Mouse (Mus musculus) lung, postnatal 10 days (tissue): ENCODE results near the gene Pfn3.
"Not testable (repeated sequence)": the region's sequence is repeated elsewhere in the genome, so short reads cannot be mapped to it uniquely, and the experiment has no call there.

Experiments used
- DNase-seq: peaks from one replicate; pipeline ENCODE4 v3.0.0; 2021

Gene Pfn3

DNA sequence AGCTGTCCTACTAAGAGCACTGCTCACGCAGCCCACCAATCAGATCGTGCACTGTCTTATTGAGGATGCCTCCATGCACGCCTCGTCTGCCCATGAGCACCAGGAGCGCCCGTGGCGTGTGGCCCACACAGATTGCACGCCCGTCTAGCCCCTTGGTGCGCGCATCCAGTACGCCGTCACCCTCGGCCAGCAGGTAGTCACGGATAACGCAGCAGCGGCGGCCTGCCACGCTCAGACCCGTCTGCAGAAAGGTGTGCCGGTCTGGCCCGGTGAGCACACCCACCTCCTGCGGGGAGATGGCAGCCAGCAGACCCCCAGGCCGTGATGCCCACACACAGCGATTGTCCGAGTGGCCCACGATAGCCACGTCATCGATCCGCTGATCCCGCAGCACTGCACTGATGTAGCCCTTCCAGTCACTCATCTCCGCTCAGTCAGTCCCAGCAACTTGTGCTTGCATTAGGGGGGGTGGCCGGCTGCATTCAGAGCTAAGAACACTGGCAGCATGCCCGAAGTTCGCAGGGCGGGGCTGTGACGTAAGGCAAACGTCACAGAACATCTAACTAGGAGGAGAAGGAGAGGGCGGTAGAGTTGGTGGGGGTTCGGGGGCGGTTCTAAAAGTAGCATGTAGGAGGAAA, at the start of gene Pfn3:
Pfn3 (minus strand) TSS at position 490 of the 638 bp plus-strand sequence.
- DNase-seq = peak; percentile 77

DNA sequence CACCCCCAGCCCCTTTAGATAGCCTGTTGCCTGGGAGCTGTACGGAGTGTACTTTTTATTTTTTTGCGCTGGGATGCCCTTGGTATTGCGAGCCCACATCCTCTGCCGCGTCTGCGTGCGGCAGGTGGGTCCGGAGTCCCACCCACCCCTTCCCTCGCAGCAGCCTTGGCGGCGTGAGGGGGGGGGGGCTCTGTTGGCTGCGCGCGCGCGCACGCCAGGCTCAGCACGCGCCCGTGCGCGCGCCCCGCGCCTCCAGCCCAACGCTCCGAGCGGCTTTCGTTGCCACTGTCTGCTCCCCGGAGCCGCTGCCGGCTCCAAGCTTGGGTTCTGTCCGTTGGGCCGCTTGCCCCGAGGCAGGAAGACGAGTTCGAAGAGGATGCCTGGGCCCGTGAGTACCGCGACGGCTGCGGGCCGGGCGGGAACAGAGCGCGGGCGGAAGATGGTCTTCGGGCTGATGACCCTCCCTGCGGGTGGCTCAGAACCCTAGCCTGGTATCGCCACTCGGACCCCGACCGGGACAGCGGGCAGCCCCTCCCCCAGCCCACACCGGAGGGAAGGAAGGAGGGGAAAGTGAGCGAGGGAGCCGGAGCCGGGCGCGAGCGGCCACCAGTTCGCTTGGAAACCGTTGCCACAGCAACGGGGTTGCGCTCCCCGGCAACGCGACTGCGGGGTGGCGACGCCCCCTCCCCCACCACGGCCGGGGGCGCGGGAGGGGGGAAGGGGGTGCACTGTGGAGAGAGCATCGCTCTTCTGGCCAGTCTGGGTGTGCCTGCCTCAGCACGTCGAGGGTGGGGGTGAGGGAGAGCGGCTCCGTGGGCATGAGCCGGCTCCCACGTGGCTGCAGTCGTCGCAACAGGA, 49.2 kb upstream of the Pfn3 start, which contains the start of gene Prr7:
Prr7 (plus strand) TSS at position 241 of the 858 bp plus-strand sequence.
- peak; percentile 49 for DNase-seq

DNA sequence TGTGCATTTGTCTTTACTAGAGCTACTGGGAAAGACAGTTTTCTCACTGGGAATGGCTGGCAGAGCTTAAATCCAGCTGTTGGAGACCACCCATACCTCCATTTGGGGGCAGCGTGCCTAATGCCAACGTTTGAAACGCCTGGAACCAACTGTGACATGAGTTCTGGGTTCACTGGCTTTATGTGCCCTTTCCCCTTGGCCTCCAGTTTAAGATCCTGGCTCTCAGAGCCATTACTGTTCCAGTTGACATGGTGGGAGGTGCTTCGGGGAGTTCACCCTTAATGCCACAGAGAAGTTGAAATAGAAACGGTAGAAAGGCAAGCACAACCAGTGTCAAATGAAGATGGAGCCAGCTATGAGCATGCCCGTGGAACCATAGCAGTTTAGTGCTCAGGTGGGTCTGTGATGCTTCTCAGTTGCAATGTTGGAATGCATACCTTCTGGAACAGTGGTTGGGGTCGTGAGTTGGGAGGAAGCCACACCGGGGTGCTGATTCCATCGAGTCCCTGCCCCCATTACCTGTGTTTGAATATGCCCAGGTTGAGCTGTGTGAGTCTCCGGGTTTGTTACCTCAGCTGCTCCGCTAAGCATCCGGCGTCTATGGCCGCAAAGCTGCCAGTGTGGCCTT, 48.5 kb upstream of the Pfn3 start:
- DNase-seq = no peak

DNA sequence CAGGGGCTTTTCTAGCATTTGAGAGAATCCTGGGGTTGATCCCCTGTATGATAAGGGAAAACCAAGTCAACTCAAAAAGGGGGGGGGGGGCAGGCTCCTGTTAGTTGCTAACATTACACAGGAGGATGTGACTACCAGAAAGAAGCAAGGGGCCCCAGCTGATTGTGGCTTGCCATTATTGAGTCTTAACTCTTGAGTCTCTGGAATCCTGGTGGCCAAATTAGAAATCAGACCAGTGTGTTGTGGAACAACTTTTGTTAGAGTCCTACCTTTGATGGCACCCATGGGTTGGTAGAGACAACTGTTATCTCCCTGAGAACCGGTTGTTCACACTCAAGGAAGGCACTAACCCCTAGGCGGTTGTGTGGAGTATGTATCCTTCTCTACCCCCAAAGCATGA, 47.9 kb upstream of the Pfn3 start:
- DNase-seq = no peak

DNA sequence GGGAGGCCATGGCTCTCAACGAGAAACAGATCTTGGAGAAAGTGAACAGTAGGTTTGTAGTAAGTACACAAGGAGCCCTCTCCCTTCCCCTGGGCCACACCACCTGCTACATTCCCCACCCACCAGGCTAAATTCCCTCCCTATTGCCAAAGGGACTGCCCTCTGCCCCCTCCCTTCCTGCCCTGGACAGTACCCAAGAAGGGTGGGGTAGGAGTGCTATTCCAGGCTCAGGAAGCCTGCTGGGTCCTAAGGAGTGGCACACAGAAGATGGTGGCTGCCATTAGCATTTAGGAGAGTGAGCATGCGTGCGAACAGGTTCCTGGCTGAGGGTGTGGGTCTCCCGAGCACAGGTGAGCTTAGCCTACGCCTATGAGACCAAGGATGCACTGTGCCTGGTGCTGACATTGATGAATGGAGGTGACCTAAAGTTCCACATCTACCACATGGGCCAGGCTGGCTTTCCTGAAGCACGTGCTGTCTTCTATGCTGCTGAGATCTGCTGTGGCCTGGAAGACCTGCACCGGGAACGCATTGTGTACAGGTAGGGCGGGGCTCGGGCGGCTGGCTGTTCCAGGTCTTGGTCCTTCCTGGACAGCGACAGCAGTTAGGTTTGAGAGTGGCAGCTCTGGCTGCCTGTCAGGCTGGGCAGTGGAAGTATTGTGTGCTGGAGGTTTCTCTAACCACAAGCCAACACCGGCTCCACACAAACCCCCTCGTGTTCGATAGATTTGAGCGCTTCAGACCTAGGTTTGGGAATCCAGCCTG, 36.9 kb upstream of the Pfn3 start:
- peak; percentile 69 for DNase-seq

DNA sequence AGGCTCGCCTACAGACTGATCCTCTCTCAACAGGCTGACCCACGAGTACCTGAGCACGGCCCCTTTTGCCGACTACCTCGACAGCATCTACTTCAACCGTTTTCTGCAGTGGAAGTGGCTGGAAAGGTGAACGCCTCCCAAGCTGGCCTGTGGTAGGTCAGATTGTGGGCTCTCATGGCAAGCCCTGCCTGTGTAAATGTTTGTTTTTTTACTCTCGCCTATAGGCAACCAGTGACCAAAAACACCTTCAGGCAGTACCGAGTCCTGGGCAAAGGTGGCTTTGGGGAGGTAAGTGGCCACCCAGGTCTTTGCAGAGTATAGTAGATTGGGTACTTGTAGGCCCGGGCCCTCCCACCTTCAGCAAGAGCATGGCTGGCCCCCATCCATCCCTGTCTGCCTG, 36.3 kb upstream of the Pfn3 start:
- no peak for DNase-seq

DNA sequence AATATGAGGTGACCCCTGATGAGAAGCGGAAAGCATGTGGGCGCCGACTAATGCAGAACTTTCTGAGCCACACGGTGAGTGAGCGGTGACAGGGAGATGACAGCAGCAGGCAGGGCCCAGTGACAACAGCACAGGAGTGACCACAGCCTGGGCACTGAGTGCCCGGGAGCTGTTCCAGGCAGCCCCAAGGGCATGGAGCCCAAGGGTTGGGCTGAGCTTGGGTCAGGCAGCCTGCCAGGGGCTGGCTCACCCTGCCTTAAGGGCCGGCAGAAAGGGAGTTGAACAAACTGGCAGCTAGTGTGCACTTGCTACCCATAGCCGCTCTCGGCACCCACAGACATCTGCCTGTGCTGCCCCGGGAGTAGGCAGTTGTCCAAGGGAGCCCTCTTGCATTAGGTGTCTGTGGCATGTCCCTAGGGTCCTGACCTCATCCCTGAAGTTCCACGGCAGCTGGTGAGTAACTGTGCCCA, 35.5 kb upstream of the Pfn3 start:
- DNase-seq = no peak

DNA sequence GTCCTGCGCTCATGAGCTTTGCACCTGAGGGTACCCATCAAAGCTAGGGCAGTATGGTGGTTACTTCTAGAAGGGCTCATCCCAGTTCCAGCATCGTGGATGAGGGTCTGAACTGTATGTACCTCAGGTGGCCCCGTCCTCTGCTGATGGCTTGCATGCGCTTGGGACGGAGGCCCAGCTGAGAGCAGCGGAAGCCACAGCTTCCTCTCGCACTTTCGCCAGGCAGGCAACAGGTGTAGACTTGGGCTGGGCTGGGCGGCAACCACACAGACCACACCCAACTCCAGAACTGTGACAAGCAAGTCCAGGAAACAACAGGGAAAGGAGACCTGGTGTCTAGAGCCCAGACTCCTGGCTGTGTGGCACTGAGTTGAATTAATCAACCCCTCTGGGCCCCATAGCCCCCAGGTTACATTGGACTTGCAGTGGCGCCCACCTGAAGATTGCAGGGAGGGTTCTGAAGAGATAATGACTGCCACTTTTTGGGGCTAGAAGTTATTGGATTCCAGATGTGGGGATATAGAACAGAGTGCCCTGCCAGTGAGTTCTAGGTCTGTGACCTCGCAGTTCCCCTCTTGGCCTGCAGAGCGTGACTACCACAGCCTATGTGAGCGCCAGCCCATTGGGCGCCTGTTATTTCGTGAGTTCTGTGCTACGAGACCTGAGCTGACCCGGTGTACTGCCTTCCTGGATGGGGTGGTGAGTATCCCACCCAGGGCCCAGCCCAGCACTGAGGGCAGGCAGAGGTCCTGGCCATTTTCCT, 34.8 kb upstream of the Pfn3 start:
- DNase-seq = no peak

DNA sequence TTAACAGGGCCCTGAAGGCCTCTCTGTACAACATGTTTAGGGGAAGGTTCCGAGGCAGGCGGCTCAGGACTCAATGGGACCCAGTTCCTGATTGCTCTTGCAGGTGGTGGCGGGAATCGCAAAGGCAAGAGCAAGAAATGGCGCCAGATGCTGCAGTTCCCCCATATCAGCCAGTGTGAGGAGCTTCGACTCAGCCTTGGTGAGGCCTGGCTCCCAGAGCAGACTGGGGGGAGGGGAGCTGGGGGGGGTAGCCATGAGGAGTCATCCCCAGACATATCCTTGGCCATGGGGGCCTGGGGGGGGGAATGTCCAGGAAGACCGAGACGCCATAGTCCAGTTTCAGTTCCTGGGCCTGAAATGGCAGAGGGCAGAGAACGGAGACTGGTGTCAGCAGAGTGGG, 34.2 kb upstream of the Pfn3 start:
- no peak for DNase-seq

DNA sequence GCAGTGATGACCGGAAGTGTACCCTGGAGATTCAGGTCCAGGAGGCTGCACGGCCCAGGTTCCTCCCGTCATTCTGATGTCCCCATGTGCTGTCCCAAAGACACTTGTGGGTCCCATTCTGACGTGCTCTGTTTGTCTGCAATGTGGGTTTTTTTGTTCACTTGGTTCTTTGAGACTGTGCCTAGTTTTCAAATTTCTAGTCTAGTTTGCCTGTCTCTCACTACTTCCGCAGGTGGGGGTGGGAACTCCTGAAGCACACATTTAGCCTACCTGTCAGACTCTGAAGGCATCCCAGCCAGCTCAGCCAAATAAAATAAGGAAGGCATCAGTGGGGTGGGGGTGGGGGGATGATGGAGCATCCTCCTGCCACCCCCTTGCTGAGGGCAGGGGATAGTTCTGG, 33.1 kb upstream of the Pfn3 start:
- DNase-seq = no peak

DNA sequence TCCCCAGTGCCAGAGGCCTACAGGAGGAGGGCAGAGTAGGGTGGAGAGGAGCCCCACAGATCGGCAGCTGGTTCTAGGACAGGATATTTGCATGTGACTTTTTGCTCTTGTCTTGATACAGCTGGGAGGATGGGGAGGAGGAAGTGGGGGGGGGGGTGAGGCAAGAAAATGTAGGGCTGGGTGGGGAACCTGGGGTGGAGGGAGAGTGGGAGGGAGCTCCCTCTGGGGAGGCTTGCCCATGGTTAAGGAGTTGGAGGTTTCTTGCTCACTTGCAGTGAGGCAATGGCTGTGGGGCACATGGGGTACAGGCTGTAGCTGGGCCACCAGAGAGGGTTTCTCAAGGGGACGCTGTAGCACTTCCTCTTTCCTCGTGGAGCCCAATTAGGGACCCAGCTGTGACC, 32.5 kb upstream of the Pfn3 start:
- peak; percentile 37 for DNase-seq

DNA sequence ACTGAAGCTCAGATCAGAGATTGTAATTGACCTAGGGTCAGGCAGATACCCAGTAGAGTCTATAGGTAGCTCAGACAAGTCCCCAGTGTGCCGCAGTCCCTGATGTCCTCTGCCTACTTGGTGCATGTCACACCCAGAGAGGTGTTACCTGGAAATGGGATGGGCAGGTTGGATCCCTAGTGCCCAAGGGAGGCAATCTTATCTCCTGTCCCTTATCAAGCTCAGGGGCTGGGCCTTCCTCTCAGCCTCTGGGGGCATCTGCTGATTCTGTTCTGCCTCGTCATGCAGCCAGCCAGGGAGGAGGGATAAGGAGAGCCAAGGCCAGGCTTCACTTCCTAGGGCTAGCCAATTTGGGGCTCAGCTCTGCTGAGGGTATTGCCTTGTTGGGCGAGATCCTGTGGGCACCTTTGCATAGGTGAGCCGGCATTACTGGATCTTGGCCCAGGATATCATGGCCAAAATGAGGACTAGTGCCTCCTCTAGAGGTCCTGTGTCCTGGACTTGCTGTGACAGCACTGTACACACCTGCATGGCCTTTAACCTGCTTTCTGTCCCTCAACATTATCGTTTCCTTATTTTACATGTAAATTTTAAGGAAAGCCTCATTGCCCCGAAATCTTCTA, 31.6 kb upstream of the Pfn3 start:
- DNase-seq = no peak

DNA sequence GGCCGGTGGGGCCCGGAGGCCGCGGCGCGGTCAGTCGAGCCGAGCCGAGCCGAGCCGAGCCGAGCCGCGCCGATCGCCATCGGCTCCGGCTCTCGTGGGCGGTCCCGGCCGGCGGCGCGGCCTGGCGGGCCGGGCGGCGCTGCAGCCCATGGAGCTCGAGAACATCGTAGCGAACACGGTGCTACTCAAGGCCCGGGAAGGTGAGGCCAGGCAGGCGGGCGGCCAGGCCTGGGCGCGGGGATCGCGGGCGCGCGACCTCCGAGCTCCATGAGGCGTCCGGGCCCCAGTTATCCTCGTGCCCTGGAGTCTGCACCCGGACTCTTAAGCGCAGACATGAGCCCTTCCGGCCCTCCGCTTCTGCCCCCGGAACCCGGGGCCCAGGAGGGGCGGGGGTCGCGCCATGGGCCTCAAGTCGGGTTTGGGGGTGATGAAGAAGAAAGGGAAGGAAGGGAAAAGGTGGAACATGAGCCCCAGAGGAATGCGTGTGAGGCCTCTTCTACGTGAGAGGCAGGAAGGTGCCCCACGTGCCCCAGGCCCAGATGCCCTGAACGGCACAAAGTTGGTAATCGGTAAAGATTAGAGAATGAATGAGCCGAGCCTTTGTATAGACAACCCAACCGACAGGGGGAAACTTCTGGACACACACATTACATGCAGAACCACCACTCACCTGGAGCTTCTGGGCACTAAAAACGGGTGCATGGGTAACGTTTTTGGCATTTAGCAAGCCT, 30.5 kb upstream of the Pfn3 start:
- DNase-seq = no peak

DNA sequence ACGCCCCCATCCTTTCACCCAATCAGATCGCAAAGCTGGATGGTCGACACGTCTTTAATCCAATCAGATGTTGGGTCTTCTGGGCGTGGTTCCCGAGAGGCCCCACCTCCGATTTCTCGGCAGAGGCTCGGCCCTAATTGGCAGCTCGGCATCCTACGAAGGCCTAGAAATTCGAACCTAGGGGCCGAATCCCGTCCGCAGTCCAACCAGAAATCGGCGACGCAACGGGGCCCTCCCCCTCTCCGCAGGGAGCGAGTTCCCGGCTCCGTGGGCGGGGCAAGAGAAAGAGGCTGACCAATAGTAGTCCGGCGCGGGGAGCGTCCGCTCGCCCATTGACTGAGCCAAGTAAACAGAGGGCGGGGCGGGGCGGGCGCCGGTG, 29.9 kb upstream of the Pfn3 start, which contains the start of gene Grk6:
Grk6 (plus strand) TSS at position 136 of the 379 bp plus-strand sequence.
- peak; percentile 100 for DNase-seq

DNA sequence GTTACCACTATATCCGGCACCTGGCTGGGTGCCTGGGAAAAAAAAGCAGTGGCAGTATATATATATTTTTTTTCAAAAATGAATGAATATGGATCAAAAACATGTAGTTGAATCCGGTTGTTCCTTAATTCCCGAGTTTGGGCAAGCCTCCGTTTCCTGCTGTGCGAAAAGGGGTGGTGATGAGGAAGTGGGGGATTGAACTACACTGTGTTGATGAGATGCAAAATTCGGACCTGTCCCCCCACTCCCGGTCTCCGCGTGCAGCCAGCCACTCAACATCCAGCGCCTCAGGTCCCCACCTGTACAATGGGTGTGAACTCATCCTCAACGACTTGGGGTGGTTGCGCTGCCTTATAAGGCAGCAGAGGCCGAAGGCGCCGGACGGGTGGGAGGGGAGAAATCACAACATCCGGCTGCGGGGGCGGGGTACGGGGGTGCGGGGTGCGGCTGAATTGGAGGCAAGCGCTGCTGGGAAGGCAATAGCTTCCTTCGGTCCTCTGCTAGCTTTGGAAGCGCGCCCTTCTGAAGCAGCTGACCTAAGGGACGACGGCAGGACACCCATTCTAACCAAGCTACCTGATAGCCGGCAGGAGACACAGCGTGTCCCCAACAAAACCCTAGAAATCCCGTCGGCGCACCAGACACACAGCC, 29.4 kb upstream of the Pfn3 start:
- DNase-seq = no peak

DNA sequence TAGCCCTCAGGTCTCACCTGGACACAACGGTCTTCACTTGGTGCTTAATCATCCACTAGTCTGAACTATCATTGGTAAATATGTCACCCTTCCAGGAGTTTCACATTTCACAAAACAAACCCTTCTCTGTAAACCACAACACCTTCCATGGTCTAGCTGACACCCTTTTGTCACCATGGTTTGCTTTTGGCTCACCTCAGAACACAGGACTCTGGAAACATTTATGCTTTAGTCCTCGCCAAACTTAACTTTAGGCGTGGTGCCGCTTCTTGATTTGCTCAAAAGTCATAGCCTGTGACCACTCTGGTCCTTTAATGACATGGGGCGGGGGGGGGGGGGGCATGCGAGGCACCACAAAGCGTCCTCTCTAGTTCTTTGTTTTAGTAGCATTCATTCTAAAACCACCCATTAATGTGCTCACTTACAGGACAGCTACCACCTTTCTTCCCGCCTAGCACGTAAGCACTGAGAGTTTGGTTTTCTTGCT, 28.8 kb upstream of the Pfn3 start:
- DNase-seq = peak; percentile 35

DNA sequence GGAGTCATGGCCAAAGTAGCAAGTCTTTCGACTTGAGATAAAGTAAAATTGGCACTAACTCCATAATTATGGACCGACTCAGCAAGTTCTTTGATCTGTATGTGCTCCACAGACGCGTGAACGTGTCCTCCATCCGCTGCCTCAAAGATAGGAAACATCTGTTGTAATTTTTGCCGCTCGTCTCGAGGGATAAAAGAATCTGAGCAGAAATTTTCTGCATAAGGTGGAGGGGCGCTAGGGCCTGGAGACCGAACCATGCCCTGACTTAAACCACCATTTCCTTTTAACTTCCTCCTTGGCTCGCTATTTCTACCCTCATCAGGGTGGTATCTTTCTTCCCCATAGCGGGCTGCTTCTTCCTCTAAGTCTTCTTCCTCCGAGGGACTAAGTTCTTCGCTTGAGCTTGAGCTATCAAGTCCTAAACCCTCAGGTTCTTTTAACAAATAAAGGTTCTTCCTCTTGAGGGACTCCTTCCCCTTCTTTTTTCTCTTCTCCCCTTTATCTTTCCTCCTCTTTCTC, 22.1 kb upstream of the Pfn3 start:
- not testable (repeated sequence) for DNase-seq

DNA sequence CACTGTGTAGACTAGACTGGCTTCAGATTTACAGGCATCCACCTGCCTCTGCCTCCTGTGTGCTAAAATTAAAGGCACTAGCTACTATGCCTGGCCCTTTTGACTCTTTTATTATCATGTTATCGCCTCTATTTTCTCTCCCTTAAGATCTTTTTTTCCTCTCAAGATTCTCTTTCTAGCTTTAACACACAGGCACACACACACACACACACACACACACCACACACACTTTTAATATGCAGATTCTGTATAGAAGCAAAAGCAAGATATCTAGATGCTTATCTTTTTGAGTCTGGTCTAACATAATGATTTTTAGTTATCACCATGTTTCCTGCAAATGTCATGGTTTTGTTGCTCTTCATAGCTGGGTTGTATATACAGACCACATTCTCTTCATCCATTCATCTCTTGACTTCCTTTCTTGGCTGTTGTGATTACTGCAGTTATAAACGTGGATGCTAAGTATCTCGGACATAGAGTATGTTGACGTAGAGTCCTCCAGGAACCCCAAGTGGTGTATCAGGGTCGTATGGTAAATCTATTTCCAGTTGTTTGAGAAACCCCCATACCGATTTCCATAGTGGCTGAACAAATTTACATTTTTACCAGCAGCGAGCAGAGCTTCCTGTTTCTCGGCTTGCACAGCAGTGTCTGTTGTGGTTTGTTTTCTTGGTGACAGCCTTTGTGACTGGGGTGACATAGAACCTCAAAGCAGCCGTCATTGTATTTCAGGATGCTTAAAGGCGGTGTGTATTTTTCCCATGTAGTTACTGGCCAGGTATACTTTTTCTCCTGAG, 17.1 kb upstream of the Pfn3 start:
- DNase-seq = no peak

DNA sequence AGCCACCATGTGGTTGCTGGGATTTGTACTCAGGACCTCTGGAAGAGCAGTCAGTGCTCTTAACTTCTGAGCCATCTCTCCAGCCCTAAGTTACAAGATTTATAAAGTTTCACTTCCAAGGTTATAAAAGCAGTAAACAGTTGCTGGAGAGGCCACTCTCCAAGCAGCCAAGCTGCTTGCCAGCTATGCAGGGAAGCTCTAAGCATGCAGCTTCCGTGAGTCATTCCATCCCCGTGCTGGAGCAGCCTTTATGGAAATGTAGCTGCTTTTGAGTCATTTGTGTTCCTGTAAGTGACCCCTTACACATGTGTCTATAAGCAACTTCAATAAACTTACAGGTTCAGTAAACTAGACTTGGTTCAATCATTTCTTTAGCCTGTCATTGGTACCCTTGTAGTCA, 15.5 kb upstream of the Pfn3 start:
- no peak for DNase-seq
